Mouse (Mus musculus) kidney, adult 2 months (tissue): ENCODE data around the gene Syne1.

Experiments
- CTCF ChIP-seq: fragments of 200-500 bp; conservative IDR thresholded peaks from 2 replicates; pipeline ENCODE4 v1.5.1; 2011; ENCODE audit warnings: low read depth, mild to moderate bottlenecking, control low read depth, low read length, moderate library complexity, mixed read lengths; ENCODE audit not compliant: insufficient read depth, insufficient read length
- POLR2A ChIP-seq: fragments of 200-500 bp; IDR thresholded peaks from one replicate; pipeline ENCODE4 v1.6.1; 2011; ENCODE audit warnings: low read depth, low read length, control low read depth

- TF ChIP-seq CTCF, result no peak
- TF ChIP-seq POLR2A, result no peak
Measured at GRCm38 (mm10) chr10:5497859-5498258, 53.4 kb downstream of the Syne1 start.
